Mouse (Mus musculus): ENCODE data around the gene Foxf1. TPM values are rescaled to one million over a fixed set of nuclear protein-coding genes. Genes with fewer than 3 reads are reported as not detected.

Gene Foxf1
- total RNA-seq, 2 experiments from 2014 or later = 0.92 to 1.5 TPM

GRCm38 (mm10) chr8:121127756-121128375 lies 43.7 kb downstream of the Foxf1 start, which contains the start of gene Foxl1:
Gene Foxl1 (plus strand): TSS chr8:121127940.
- DNase-seq (ENCODE audit: low spot score in 2 of 2) = no peak

GRCm38 (mm10) chr8:121128531-121129264 lies 44.5 kb downstream of the Foxf1 start:
- no peak for DNase-seq (ENCODE audit: low spot score in 2 of 2)

GRCm38 (mm10) chr8:121129265-121129940 lies 45.2 kb downstream of the Foxf1 start:
- no peak for DNase-seq (ENCODE audit: low spot score in 2 of 2)

GRCm38 (mm10) chr8:121130522-121130921 lies 46.3 kb downstream of the Foxf1 start:
- no peak for DNase-seq (ENCODE audit: low spot score in 2 of 2)

- DNase-seq (ENCODE audit: low spot score in 2 of 2) = no peak
Observed at GRCm38 (mm10) chr8:121132961-121133513, 48.9 kb downstream of the Foxf1 start.

GRCm38 (mm10) chr8:121134102-121134501 lies 49.9 kb downstream of the Foxf1 start:
- DNase-seq (ENCODE audit: low spot score in 2 of 2) = no peak

- no peak for DNase-seq (ENCODE audit: low spot score in 2 of 2)
Observed at GRCm38 (mm10) chr8:121134512-121134911, 50.3 kb downstream of the Foxf1 start.

- DNase-seq (ENCODE audit: low spot score in 2 of 2) = no peak
Observed at GRCm38 (mm10) chr8:121136856-121137255, 52.7 kb downstream of the Foxf1 start.

Small RNA genes within 50 kb of the gene (microRNA-seq; reads per million reads assigned to microRNA genes)
- gene Gm27530 = 0 reads per million in 2 experiments

Other genes starting within 250 kb of the Foxf1 start
- gene Mthfsd, start 24.0 kb downstream of the Foxf1 start, total RNA-seq (2021) = 10 to 100 TPM; 35.6 to 35.9 TPM
- gene Foxc2, start 31.8 kb downstream of the Foxf1 start, total RNA-seq (2021) = 1 to 10 TPM in 1 of 2 experiments, under 1 TPM in 1; 0.95 to 1.6 TPM
- not detected for gene Foxl1, start 43.6 kb downstream of the Foxf1 start, total RNA-seq (2021)